Mouse (Mus musculus) heart, embryonic 15.5 days (tissue): ENCODE measurements around the gene Brap. TPM values are rescaled to one million over a fixed set of nuclear protein-coding genes. Genes with fewer than 3 reads are reported as not detected.
"Not testable (repeated sequence)": the region's sequence is repeated elsewhere in the genome, so short reads cannot be mapped to it uniquely, and the experiment has no call there.

Experiments used
- ATAC-seq: fragments of 200-750 bp; cut with Nextera tagmentation; replicated peaks from 2 replicates; pipeline ENCODE4 v1.8.0; 2017; ENCODE audit warnings: low read depth, moderate TSS enrichment; ENCODE audit not compliant: insufficient number of reproducible peaks, insufficient read depth, low FRiP score
- H3K27ac ChIP-seq: fragments of 300-500 bp; sonication (generic); 2 replicates; pipeline ENCODE4 v1.5.1; 2015; ENCODE audit warnings: mild to moderate bottlenecking, inconsistent platforms
- H3K27me3 ChIP-seq: fragments of 300-500 bp; sonication (generic); 2 replicates; pipeline ENCODE4 v1.6.1; 2015; ENCODE audit warnings: inconsistent platforms
- H3K36me3 ChIP-seq: fragments of 300-500 bp; sonication (generic); 2 replicates; pipeline ENCODE4 v1.6.1; 2015; ENCODE audit warnings: mild to moderate bottlenecking, inconsistent platforms
- H3K4me1 ChIP-seq: fragments of 300-500 bp; sonication (generic); replicated peaks from 2 replicates; pipeline ENCODE4 v1.6.1; 2015; ENCODE audit warnings: inconsistent platforms
- H3K4me2 ChIP-seq: fragments of 300-500 bp; sonication (generic); 2 replicates; pipeline ENCODE4 v1.6.1; 2015; ENCODE audit warnings: inconsistent platforms, mild to moderate bottlenecking, moderate library complexity
- H3K4me3 ChIP-seq: fragments of 300-500 bp; sonication (generic); 2 replicates; pipeline ENCODE4 v1.5.1; 2015; ENCODE audit warnings: mild to moderate bottlenecking, inconsistent platforms
- H3K9ac ChIP-seq: fragments of 300-500 bp; sonication (generic); 2 replicates; pipeline ENCODE4 v1.6.1; 2015; ENCODE audit warnings: mild to moderate bottlenecking, inconsistent platforms
- H3K9me3 ChIP-seq: fragments of 300-500 bp; sonication (generic); replicated peaks from 2 replicates; pipeline ENCODE4 v1.6.1; 2016; ENCODE audit warnings: inconsistent platforms
- WGBS: fragments of 180-500 bp; shearing (Covaris S2); methylation state at CpG from one replicate; pipeline ENCODE4 v1.1.7; 2015; ENCODE audit warnings: mixed read lengths; 5-methylcytosine and 5-hydroxymethylcytosine counted together
- polyA plus RNA-seq: library from polyadenylated mRNA; unstranded; fragments of >200 nt; fragmentation: Nextera tagmentation; extraction: Ambion mirVana; gene quantifications from 2 replicates; pipeline ENCODE4 v1.2.1, GENCODE M21; 2015

Brap gene
- polyA plus RNA-seq, 1 experiment from 2014 or later, result 22.7 TPM

DNA sequence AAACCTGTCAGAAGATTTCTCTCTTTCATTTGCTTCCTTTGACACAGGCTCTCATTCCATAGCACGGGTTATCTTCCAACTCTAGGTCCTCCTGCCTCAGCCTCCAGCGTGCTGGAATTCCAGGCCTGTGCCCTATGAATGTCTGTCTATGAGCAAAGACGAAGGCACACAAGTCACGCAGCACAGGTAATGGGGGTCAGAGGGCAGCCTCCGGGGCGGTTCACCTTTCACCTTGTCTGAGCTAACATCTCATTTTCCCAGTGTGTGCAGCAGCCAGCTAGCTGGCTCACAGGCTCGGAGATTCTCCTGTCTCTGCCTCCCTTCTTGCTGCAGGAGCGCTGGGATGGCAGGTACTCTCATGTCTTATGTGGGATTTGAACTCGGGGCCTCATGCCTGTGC, 20.8 kb upstream of the Brap start:
- no peaks in the 10 kb centered on the region for H3K4me1 ChIP-seq
- ATAC-seq, result no peak
- H3K9ac ChIP-seq, result no peak overlapping the region
- H3K9me3 ChIP-seq, result no peaks in the 10 kb centered on the region
- H3K4me2 ChIP-seq, result no peak overlapping the region
- no peaks in the 10 kb centered on the region for H3K27me3 ChIP-seq
- WGBS, result 83% methylated on average over 9 of the region's 9 CpGs
- H3K4me3 ChIP-seq, result no peak overlapping the region
- H3K36me3 ChIP-seq, result no peaks in the 10 kb centered on the region
- no peak overlapping the region for H3K27ac ChIP-seq

- WGBS, result 78% methylated on average over 7 of the region's 7 CpGs
- Histone ChIP-seq H3K4me3 (no peak overlapping the region), H3K9me3 (no peaks in the 10 kb centered on the region), H3K4me2 (no peak overlapping the region), H3K27ac (no peak overlapping the region), H3K27me3 (no peaks in the 10 kb centered on the region), H3K36me3 (no peaks in the 10 kb centered on the region), H3K4me1 (no peaks in the 10 kb centered on the region), H3K9ac (no peak overlapping the region)
- ATAC-seq, result no peak
Observed at GRCm38 (mm10) chr5:121649134-121649533, 11.2 kb upstream of the Brap start.

GRCm38 (mm10) chr5:121654526-121654925, 5.8 kb upstream of the Brap start:
- Histone ChIP-seq H3K4me2 (no peak overlapping the region), H3K4me1 (peaks cover 1% of the 10 kb centered on the region; the same call in 1 of the 2 replicates), H3K9ac (no peak overlapping the region), H3K27ac (no peak overlapping the region), H3K4me3 (no peak overlapping the region), H3K27me3 (no peaks in the 10 kb centered on the region), H3K36me3 (no peaks in the 10 kb centered on the region), H3K9me3 (no peaks in the 10 kb centered on the region)
- ATAC-seq, result no peak
- 71% methylated on average over 4 of the region's 4 CpGs for WGBS

- H3K4me2 ChIP-seq, H3K9me3 ChIP-seq, H3K36me3 ChIP-seq, ATAC-seq, H3K27ac ChIP-seq, H3K9ac ChIP-seq, H3K4me3 ChIP-seq, H3K27me3 ChIP-seq: not testable (repeated sequence)
- peaks cover 13% of the 10 kb centered on the region for H3K4me1 ChIP-seq
- WGBS, result 55% methylated on average over 6 of the region's 6 CpGs
Observed at GRCm38 (mm10) chr5:121656866-121657265, 3.5 kb upstream of the Brap start.

DNA sequence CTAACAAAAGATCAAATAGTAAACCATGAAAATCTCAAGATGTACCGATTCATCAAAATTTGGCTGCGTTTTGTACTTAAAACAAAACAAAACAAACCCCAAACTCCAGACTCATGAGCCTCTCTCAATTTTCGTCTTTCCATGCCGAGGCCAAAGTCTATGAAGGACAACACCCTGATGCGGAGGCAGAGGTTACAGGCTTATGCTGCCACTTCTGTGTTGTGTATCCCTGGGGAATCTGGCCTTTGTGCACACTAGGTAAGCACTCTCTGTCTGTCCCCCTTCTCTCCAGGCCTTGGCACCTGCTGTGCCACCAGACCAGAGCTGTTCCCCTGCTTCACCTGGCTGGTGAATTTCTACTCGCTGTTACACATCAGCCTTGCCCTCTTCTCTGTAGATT, 2.7 kb upstream of the Brap start:
- ATAC-seq, H3K4me3 ChIP-seq, H3K4me2 ChIP-seq, H3K36me3 ChIP-seq, H3K27ac ChIP-seq, H3K9me3 ChIP-seq, H3K9ac ChIP-seq, H3K27me3 ChIP-seq: not testable (repeated sequence)
- 90% methylated on average over 6 of the region's 6 CpGs for WGBS
- peaks cover 15% of the 10 kb centered on the region for H3K4me1 ChIP-seq

DNA sequence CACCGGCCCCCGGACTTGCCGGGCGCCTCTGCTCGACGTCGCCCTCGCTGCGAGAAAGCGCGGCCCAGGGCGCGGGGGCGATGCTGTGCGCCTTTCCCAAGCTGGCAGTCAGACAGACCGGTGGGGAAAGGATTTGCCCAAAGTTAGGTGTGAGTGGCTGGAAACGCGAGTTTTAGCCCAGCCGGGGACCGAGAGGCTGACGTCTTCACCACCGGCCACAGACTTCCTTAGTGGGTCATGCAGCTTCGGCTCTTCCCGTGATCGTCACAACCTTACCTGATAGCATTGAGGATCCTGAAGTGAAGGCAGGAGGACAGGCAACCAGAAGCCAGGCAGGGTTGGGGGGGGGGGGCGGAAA, 513 bp downstream of the Brap start:
- peaks cover 28% of the 10 kb centered on the region for H3K36me3 ChIP-seq
- no peak for ATAC-seq
- under 1% methylated on average over 25 of the region's 26 CpGs for WGBS

GRCm38 (mm10) chr5:121661494-121661893, 1.1 kb downstream of the Brap start:
- H3K4me3 ChIP-seq, result peak overlapping the region; percentile 90
- H3K4me1 ChIP-seq, result peaks cover 15% of the 10 kb centered on the region
- ATAC-seq, result no peak
- peak overlapping the region; percentile 74 for H3K4me2 ChIP-seq
- 82% methylated on average over 5 of the region's 5 CpGs for WGBS
- no peak overlapping the region for H3K27ac ChIP-seq
- H3K9me3 ChIP-seq, result no peaks in the 10 kb centered on the region
- peak overlapping the region; percentile 88 for H3K9ac ChIP-seq
- peaks cover 28% of the 10 kb centered on the region for H3K36me3 ChIP-seq
- H3K27me3 ChIP-seq, result no peaks in the 10 kb centered on the region

More for the DNA sequence above, 513 bp downstream of the Brap start:
- H3K4me3 ChIP-seq, result peak overlapping the region; percentile 90
- H3K4me1 ChIP-seq, result peaks cover 15% of the 10 kb centered on the region
- H3K9ac ChIP-seq, result peak overlapping the region; percentile 88
- peak overlapping the region; percentile 63 for H3K27ac ChIP-seq
- H3K27me3 ChIP-seq, result no peaks in the 10 kb centered on the region
- H3K9me3 ChIP-seq, result no peaks in the 10 kb centered on the region
- peak overlapping the region; percentile 74 for H3K4me2 ChIP-seq

- WGBS, result 87% methylated on average over 8 of the region's 8 CpGs
- H3K36me3 ChIP-seq, result peaks cover 36% of the 10 kb centered on the region
- H3K27ac ChIP-seq, result no peak overlapping the region
- H3K27me3 ChIP-seq, result no peaks in the 10 kb centered on the region
- H3K4me2 ChIP-seq, result no peak overlapping the region
- H3K9me3 ChIP-seq, result no peaks in the 10 kb centered on the region
- H3K4me1 ChIP-seq, result peaks cover 15% of the 10 kb centered on the region
- H3K9ac ChIP-seq, result no peak overlapping the region
- H3K4me3 ChIP-seq, result no peak overlapping the region
- no peak for ATAC-seq
Observed at GRCm38 (mm10) chr5:121663456-121663855, 3.1 kb downstream of the Brap start.

GRCm38 (mm10) chr5:121664078-121664477, 3.7 kb downstream of the Brap start:
- 80% methylated on average over 6 of the region's 6 CpGs for WGBS
- peaks cover 15% of the 10 kb centered on the region for H3K4me1 ChIP-seq

DNA sequence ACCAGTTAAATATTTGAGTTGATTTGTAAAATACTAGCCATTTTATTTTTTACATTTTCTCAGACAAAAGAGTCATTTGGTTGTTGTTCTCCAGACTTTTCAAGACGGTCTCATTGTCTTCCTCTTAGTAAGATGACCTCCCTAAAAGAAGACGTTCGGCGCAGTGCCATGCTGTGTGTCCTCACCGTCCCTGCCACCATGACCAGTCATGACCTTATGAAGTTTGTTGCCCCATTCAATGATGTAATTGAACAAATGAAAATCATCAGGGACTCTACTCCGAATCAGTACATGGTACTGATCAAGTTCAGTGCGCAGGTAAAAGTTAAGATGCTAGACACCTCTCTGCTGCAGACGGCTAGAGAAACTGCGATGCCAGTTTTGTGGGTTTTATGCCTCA, 4.6 kb downstream of the Brap start:
- WGBS, result 95% methylated on average over 9 of the region's 9 CpGs
- Histone ChIP-seq H3K27ac (no peak overlapping the region), H3K36me3 (peaks cover 43% of the 10 kb centered on the region), H3K9ac (no peak overlapping the region), H3K4me1 (peaks cover 10% of the 10 kb centered on the region), H3K9me3 (no peaks in the 10 kb centered on the region), H3K4me3 (no peak overlapping the region), H3K4me2 (no peak overlapping the region), H3K27me3 (no peaks in the 10 kb centered on the region)
- ATAC-seq, result no peak

More at GRCm38 (mm10) chr5:121664078-121664477, 3.7 kb downstream of the Brap start:
- ATAC-seq, result no peak
- Histone ChIP-seq H3K9me3 (no peaks in the 10 kb centered on the region), H3K27me3 (no peaks in the 10 kb centered on the region), H3K9ac (no peak overlapping the region), H3K4me2 (no peak overlapping the region), H3K27ac (no peak overlapping the region), H3K36me3 (peaks cover 38% of the 10 kb centered on the region), H3K4me3 (no peak overlapping the region)

DNA sequence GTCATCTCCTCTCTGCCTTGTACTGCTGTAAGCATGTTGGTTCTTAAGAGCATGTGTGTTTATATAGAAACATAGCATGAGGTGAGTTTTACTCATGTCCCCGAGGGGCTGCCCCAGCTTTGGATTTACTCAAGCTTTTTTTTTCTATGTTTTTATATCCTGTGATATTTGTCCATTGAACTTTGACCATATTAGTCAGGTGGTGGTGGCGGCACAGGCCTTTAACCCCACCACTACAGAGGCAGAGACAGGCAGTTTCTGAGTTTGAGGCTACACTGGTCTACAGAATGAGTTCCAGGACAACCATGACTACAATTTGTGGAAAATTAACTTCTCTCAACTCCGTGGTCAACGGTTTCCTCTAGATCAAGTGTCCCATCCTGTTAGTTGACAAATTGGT, 6.7 kb downstream of the Brap start:
- Histone ChIP-seq H3K4me2 (no peak overlapping the region), H3K9me3 (no peaks in the 10 kb centered on the region; the same call in 1 of the 2 replicates), H3K4me1 (no peaks in the 10 kb centered on the region), H3K9ac (no peak overlapping the region), H3K4me3 (no peak overlapping the region), H3K36me3 (peaks cover 46% of the 10 kb centered on the region), H3K27ac (no peak overlapping the region), H3K27me3 (no peaks in the 10 kb centered on the region)
- 88% methylated on average over 4 of the region's 4 CpGs for WGBS
- no peak for ATAC-seq

- no peak for ATAC-seq
- 68% methylated on average over 6 of the region's 6 CpGs for WGBS
- H3K27me3 ChIP-seq, result no peaks in the 10 kb centered on the region
- H3K4me2 ChIP-seq, result no peak overlapping the region
- H3K9ac ChIP-seq, result no peak overlapping the region
- no peak overlapping the region for H3K4me3 ChIP-seq
- H3K9me3 ChIP-seq, result no peaks in the 10 kb centered on the region; the same call in 1 of the 2 replicates
- H3K36me3 ChIP-seq, result peaks cover 44% of the 10 kb centered on the region
- H3K27ac ChIP-seq, result no peak overlapping the region
- H3K4me1 ChIP-seq, result no peaks in the 10 kb centered on the region
Observed at GRCm38 (mm10) chr5:121668411-121668810, 8.0 kb downstream of the Brap start.
